Mouse (Mus musculus): ENCODE data around the gene Hsd3b1.

GRCm38 (mm10) chr3:98893057-98893772, 33.6 kb upstream of the Hsd3b1 start, which contains the start of gene Hao2:
- TF ChIP-seq ZC3H11A (IDR thresholded peaks at IDR 0.05; ENCODE audit: borderline replicate concordance, low read depth, low read length): no peak
- no peak for TF ChIP-seq CHD2 (IDR thresholded peaks at IDR 0.05; ENCODE audit: low read depth, low read length)
- no peak for TF ChIP-seq ZNF384 (IDR thresholded peaks at IDR 0.05; ENCODE audit: low read depth, low read length)

Data from ES-E14 (cell line).